Mouse (Mus musculus) cerebellum, postnatal 4 days (tissue): ENCODE measurements at regions not wholly inside any gene's neighbourhood (a gene's known extent, or its start where the extent isn't known, plus 50 kb on each side); places are given as distances from the start of the nearest gene placed in this dataset.

Source experiments
- DNase-seq, 2 experiments: peaks; one replicate each; pipeline ENCODE4 v3.0.0; 2022; ENCODE audit warnings: low spot score in 2 of 2, mixed read lengths in 1 of 2

GRCm38 (mm10) chr4:52666768-52667480 is 70.8 kb downstream of the Toporsl start:
- DNase-seq = no peak

- DNase-seq = no peak
These were observed 104.8 kb upstream of the Olfr275 start for GRCm38 (mm10) chr4:52709563-52709962.

- no peak for DNase-seq
These were observed 88.2 kb upstream of the Olfr275 start for GRCm38 (mm10) chr4:52726203-52726602.

- DNase-seq = peak; percentile 59 to 82
These were observed 87.6 kb upstream of the Olfr275 start for GRCm38 (mm10) chr4:52726625-52727297.

GRCm38 (mm10) chr4:52733141-52733540 is 81.3 kb upstream of the Olfr275 start:
- DNase-seq = no peak

GRCm38 (mm10) chr4:52739543-52740474 is 74.6 kb upstream of the Olfr275 start:
- DNase-seq = no peak

- DNase-seq = no peak
These were observed 61.4 kb upstream of the Olfr275 start for GRCm38 (mm10) chr4:52752838-52753509.
